Mouse (Mus musculus) WW6 (cell line): ENCODE results near the gene Usp48.

Experiments
- DNase-seq: peaks from one replicate; pipeline ENCODE4 v3.0.0-alpha.2; 2013; ENCODE audit warnings: low read depth, low spot score

The Usp48 gene

GRCm38 (mm10) chr4:137687234-137687825 lies 93.8 kb downstream of the Usp48 start:
- no peak for DNase-seq

- no peak for DNase-seq
These were observed 98.8 kb downstream of the Usp48 start for GRCm38 (mm10) chr4:137692107-137692902.

- DNase-seq, result no peak
These were observed 101.7 kb downstream of the Usp48 start for GRCm38 (mm10) chr4:137695300-137695699.

- no peak for DNase-seq
These were observed 102.3 kb downstream of the Usp48 start for GRCm38 (mm10) chr4:137695900-137696299.

- DNase-seq, result no peak
These were observed 103.8 kb downstream of the Usp48 start for GRCm38 (mm10) chr4:137697156-137697885.

GRCm38 (mm10) chr4:137698076-137698985 lies 104.8 kb downstream of the Usp48 start:
- DNase-seq, result no peak

GRCm38 (mm10) chr4:137699264-137700211 lies 106.0 kb downstream of the Usp48 start:
- no peak for DNase-seq

- no peak for DNase-seq
These were observed 107.4 kb downstream of the Usp48 start for GRCm38 (mm10) chr4:137700960-137701359.

GRCm38 (mm10) chr4:137703077-137703476 lies 109.5 kb downstream of the Usp48 start:
- no peak for DNase-seq

- no peak for DNase-seq
These were observed 111.0 kb downstream of the Usp48 start for GRCm38 (mm10) chr4:137704561-137704960.

- DNase-seq, result no peak
These were observed 111.8 kb downstream of the Usp48 start for GRCm38 (mm10) chr4:137705379-137705778.

GRCm38 (mm10) chr4:137706510-137706909 lies 113.0 kb downstream of the Usp48 start:
- DNase-seq, result no peak

GRCm38 (mm10) chr4:137707216-137707990 lies 113.8 kb downstream of the Usp48 start:
- DNase-seq, result no peak
